Mouse (Mus musculus): ENCODE results near the gene Rasgrp4. TPM values are rescaled to one million over a fixed set of nuclear protein-coding genes. Genes with fewer than 3 reads are reported as not detected.

Rasgrp4 gene
- polyA plus RNA-seq (2012; rRNA removed) = 1.7 and 2.1 TPM in 2 replicates

GRCm38 (mm10) chr7:29134693-29135386 lies at the start of gene Rasgrp4:
Gene Rasgrp4 (plus strand): TSS chr7:29134851.

GRCm38 (mm10) chr7:29124970-29125369 lies 9.7 kb upstream of the Rasgrp4 start, which contains the start of gene Ryr1:
Gene Ryr1 (minus strand): TSS chr7:29125179.

GRCm38 (mm10) chr7:29155838-29156782 lies 21.5 kb downstream of the Rasgrp4 start, which contains the start of gene Fam98c:
Gene Fam98c (minus strand): TSS chr7:29156234.

GRCm38 (mm10) chr7:29170066-29170754 lies 35.6 kb downstream of the Rasgrp4 start, which contains the start of the genes Ggn and Spred3:
Gene Ggn (plus strand): TSS chr7:29170210.
Gene Spred3 (minus strand): TSS chr7:29170411.

GRCm38 (mm10) chr7:29180077-29180853 lies 45.6 kb downstream of the Rasgrp4 start, which contains the start of gene Psmd8:
Gene Psmd8 (minus strand): TSS chr7:29180701.

Other genes starting within 250 kb of the Rasgrp4 start
- gene Actn4, start 172.5 kb upstream of the Rasgrp4 start, polyA plus RNA-seq (2012; rRNA removed) = 295 and 310 TPM in 2 replicates
- gene Eif3k, start 153.0 kb upstream of the Rasgrp4 start, polyA plus RNA-seq (2012; rRNA removed) = 86.0 and 100 TPM in 2 replicates
- 1.3 and 2.2 TPM in 2 replicates for gene Map4k1, start 152.8 kb upstream of the Rasgrp4 start, polyA plus RNA-seq (2012; rRNA removed)
- gene Ryr1, start 9.7 kb upstream of the Rasgrp4 start, polyA plus RNA-seq (2012; rRNA removed) = 2.1 and 2.3 TPM in 2 replicates
- gene Fam98c, start 21.4 kb downstream of the Rasgrp4 start, polyA plus RNA-seq (2012; rRNA removed) = 23.6 and 35.1 TPM in 2 replicates
- gene Ggn, start 35.4 kb downstream of the Rasgrp4 start, polyA plus RNA-seq (2012; rRNA removed) = 0.84 and 1.0 TPM in 2 replicates
- 1.9 and 2.1 TPM in 2 replicates for gene Spred3, start 35.6 kb downstream of the Rasgrp4 start, polyA plus RNA-seq (2012; rRNA removed)
- 58.0 and 58.4 TPM in 2 replicates for gene Psmd8, start 45.9 kb downstream of the Rasgrp4 start, polyA plus RNA-seq (2012; rRNA removed)
- 0.23 and 0.53 TPM in 2 replicates for gene Catsperg1, start 79.2 kb downstream of the Rasgrp4 start, polyA plus RNA-seq (2012; rRNA removed)
- 42.1 and 45.1 TPM in 2 replicates for gene Kcnk6, start 97.7 kb downstream of the Rasgrp4 start, polyA plus RNA-seq (2012; rRNA removed)
- 69.2 and 106 TPM in 2 replicates for gene Yif1b, start 103.5 kb downstream of the Rasgrp4 start, polyA plus RNA-seq (2012; rRNA removed)
- gene 2200002D01Rik, start 113.6 kb downstream of the Rasgrp4 start, polyA plus RNA-seq (2012; rRNA removed) = 51.1 and 60.9 TPM in 2 replicates
- 427 and 890 TPM in 2 replicates for gene Spint2, start 147.1 kb downstream of the Rasgrp4 start, polyA plus RNA-seq (2012; rRNA removed)
- 18.9 and 33.1 TPM in 2 replicates for gene Ppp1r14a, start 154.5 kb downstream of the Rasgrp4 start, polyA plus RNA-seq (2012; rRNA removed)
- 0.30 and 0.56 TPM in 2 replicates for gene Dpf1, start 169.1 kb downstream of the Rasgrp4 start, polyA plus RNA-seq (2012; rRNA removed)

Measured in stomach, adult 2 months (tissue).